Mouse (Mus musculus) layer of hippocampus, adult 8-10 months (tissue): Measurements from ENCODE around the gene Kdm6b. TPM values are rescaled to one million over a fixed set of nuclear protein-coding genes. Genes with fewer than 3 reads are reported as not detected.

Experiments used
- DNase-seq, 2 experiments: peaks; one replicate each; pipeline ENCODE4 v3.0.0; 2022; ENCODE audit warnings: low spot score in 2 of 2
- total RNA-seq, 4 experiments: library from RNA; stranded (reverse); gene quantifications; 2 replicates each; pipeline ENCODE4 v1.2.4; 2022

Gene Kdm6b
- total RNA-seq, 4 experiments from 2014 or later, result 32.3 to 36.4 (median 34.8) TPM

DNA sequence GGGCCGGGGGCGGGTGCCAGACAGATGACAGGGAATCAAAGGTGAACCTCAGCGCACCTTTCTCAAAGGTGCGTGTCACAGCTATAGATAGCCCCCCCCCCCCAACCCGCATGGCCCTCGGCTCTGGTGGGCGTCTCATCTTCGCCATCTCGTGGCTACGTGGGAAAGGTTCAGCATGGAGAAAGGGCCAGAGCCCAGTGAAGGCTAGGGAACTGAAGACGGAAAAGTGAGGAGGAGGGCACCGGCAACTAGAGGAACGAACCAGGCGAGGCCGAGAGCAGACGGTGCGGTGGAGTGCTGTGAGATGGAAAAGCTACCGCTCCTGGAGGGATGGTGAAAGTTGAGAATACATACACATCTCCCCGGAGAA, 6.0 kb upstream of the Kdm6b start:
- DNase-seq, result no peak

DNA sequence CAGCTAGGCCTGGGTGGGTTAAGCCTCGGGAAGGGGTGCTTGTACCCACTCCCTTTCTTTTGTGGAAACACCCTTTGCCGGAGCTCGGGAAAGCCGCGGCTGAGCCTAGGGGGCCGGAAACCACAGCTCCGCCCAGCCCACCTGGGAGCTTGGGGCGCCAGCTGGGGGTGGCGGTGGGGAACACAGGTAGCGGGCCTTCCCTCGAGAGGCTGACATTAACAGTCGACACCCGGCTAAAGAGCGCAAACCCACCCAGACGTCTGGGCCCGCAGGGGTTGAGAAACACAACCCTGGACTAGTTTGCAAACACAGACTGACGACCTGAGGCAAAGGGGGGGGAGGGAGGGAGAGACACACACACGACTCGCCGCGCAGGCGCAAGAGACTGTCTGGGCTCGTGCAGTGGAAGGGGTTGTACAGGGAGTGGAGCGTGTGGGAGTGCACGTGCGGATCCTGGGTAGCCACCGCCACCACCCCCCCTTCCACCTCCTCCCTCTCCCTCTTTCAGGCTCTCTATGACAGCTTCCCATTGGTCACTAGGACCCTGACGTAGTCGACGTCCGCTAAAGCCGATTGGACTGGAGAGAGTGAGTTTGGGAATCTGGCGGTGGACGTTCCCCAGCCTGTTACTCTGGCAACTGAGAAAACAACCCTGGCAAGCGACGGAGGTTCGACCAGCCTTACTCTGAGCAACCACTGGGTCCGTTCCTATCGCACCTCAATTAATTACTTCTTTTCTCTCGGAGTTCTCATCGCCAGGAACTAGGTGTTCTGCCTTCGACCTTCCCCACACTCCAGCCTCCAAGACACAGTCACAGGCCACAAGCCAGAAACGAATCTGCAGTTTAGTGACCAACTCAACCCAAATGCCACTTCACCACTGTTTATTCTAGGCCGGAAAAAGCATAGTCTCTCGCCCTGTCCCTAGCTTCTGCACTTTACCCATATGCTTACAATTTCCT, 5.3 kb upstream of the Kdm6b start:
- DNase-seq, result peak; percentile 92 to 95

DNA sequence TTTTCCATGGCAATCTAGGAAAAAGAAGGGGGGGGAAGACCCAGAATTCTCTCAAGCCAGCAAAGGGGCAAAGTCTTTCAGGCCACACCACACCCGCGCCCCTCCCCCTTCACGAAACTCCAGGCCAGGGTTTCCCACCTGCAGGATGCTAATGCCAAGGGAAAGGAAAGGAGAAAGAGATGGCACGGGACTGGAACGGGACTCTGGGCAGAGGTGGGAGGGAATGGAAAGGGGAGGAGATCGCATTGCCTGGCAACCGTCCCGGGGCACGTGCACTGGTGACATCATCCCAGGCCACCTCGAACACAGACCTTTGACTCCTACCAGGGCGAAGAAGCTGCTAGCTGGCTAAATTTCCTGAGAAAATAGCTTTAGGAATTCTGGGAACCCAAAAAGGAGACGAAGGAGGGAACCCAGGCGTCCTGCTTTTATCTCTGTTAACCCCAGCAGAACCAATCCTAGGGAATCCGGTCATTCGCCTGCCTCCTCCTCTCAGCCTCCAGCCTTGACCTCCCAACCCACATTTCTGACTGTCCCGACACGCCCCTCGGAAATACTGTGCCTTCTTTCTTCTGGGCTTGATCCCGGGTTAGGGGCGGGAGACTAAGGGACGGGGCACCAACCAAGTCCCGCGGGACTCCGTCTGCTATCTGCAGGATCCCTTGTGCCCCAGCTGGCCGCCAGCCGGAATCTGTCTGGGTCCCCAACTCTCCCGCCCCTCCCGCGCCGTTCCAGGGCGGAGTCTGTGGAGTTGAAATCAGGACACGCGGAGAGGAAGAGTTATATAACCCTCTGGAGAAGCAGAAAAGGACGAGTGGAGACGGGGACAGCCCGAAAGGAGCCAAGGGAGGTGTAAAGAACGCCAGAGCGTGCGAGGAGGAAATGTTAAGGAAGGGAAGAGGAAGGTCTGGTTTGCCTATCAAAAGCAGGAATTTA, 4.2 kb upstream of the Kdm6b start:
- DNase-seq, result peak; percentile 83 to 89

DNA sequence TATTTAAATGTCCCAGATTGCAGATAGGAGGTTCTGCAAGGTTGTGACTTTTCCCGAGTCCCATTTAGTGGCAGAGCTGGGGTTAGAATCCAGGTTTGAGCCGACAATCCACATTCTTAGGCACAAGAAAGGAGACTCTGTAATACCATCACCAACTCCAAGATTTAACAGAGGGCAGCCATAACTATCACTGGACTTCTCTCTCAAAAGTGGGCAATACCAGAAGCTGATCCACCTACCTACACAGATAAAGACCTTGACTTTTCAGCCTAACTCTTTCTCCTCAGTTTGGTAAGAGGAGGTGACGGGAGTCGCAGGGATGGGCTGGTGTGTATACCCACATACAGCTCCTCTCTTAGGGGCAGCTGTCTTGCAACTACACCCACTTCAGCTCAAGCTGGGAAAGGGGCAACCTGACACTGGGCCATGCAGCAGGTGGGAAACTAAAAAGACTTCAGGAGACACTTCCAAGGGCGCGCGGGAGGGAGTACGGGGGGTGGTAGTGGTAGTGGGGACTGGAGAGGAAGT, 3.5 kb upstream of the Kdm6b start:
- no peak for DNase-seq

DNA sequence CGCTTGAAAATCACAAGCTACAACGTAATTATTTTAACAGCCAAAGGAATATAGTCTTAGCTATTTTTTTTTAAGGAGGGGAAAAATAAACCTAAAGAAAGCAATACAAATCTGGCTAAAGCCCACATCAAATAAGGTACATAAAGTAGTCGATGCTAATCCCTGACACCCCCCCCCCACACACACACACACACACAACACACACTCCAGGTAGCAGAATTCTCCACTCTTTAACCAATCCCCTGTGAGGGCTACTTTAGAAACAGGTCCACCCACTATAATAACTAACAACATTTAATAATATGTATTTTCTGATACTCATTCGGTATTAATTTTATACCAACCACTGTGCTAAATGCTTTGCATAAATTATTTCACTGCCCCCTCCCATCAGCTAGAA, 3.0 kb upstream of the Kdm6b start:
- DNase-seq, result no peak

DNA sequence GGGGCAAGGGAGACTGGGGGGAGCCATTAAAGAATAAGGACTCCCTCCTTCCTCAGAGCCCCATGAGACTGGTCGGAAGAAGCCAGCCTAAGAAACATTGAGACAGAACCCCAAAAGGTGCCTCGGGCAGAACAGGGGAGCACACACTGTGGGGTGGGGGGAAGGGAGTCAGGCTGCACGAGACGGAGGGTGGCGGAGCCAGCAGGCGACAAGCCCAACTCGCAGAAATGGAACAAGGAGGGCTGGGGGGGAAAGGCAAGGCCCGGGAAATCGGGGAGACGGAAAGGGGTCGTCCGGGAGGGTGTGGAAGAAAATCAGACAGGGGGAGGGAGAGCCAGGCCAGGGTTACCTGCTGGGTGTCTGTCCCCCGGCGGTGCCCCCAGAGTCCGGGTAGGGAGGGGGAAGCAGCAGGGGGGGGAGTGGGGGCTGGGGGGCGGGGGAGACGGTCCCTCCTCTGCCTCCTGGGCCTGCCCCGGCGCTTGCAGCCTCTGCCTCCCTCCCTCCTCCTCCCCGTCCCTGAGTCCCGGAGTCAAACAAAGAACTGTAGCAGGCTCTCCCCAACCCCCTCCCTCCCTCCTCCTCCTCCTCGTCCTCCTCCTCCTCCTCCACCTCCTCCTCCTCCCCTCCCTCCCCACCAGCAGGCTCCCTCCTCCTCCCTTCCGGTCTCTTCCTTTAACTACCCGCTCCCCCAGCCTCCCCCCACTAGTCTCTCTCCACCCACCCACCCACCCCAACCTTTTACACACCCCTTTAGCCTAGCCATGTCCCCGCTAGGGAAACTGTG, 2.4 kb upstream of the Kdm6b start:
- DNase-seq, result peak in 1 of 2 experiments; percentile 35

DNA sequence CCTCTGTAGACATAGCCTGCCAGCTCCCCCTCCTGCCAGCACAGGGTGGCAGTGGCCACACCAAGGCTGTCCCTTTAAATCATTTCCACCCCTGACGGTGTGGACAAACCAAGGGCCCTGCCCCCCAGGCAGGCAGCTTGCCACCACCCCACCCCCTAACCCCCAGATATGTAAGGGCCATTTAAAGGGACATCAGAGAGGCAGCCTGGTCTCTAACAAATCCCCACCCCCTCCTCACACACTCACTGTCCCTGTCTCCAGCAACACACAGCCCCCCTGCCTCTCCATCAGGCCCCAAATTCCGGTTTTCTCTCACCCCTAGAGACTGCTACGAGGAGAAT, 1.8 kb upstream of the Kdm6b start:
- DNase-seq, result peak in 1 of 2 experiments; percentile 47

DNA sequence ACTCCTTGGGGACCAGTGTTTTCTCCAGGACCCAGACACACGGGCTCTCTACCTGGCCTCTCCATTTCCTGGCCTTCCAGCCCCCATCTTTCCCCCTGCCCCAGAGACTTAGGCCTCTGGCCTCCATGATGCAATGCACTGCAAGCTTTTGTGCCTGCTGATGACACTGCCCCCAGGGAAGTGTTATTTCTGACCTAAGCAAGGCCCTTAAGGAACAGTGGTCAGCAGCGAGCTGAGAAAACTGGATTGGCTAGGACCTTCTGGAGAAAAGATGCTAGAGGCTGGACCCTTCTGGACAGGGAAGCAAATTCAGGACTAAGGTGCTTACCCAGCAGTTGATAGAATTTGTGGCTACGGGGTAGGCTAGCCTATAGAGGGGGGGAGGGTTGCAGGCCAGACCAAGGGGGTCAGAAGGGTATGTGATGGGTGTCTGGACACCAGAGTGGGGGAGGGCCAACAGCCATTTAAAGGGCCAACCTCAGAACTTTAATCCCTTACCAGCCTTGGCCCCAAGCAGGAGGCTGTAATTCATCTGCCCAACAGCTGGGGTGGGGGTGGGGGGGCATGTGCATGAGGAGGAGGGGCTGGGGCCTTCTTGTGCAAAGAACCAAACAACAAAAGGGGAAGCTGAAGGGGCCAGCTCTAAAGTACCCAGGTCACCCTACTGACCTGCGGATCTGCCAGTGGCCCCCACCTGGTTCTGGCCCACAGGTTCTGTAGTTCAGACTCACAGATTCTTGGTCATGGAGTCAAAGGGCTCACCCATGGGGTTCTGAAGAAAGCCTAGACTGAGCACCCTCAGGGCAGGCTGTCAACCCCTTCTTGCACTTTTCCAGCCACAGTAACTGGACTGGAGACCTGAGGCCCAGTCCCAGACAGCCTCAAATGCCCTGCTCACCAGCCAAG, 1.2 kb upstream of the Kdm6b start:
- no peak for DNase-seq

DNA sequence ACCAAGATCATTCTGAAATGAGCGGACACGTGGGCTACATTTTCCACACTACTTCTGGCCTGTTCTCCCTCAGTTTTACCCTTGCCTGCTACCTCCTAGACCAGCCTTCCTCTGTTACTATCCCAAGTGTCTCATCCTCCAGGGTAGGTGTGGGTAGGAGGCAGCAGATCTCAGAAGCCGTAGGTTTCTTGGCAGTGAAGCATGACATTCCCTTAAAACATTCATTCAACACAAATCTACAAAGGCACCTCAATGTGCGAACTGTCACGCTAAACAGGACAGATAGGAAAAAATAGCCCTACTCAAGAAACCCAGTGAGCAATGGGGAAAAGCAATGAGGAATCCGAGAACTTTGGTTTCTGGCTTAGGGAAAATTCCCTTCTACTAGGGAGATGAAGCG, 927 bp downstream of the Kdm6b start:
- no peak for DNase-seq

DNA sequence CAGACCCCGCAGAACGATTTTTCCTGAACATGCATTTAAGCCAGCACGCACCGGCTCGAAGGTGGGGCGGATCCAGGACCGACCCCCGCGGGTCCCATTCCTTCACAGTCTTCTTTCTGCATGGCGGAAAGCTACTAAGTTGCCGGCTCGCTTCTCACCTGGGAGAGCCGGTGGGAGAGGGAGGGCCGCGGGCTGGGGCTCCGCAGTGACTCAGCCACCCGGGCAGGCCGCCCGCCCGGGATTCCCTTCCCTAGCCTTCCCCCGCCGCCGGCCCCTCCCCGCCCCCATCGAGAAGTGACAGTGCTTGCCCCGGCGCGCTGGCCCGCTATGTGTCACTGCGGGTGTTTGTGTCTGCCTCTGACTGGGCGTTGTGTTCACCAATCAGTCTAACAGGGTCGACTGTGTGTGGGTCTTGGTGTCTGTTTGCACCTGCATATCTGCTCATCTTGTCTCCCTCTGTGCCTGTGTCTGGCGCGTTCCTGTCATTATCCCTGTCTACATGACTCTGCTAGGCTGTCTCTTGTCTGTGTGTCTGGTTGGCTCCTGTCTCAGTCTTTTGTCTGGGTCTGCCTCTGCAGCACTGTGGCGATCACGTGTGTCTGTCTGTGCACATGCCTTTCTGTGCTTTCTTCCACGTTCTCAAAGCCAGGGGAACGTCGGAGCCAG, 1.8 kb downstream of the Kdm6b start:
- DNase-seq, result peak; percentile 54

DNA sequence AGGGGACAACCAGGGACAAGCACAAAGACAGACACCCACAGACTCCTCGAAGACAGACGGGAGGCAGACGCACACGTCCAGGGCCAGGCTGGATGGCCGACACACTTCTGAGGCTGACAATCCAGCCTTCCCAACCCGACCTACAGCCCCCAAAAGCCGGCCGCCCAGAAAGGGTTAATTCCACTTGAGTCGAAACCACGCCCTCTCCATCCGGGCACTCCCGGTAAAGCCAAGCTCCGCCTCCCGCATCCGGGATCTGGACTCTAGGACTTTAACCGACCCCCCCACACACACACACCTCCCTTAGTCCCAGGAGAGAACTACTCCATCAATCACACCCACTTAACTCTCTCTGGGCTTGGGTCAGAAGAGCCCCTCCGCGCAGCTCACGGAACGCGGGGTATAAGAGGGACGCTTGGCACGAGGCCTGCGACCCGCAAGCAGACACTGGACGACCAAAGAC, 2.4 kb downstream of the Kdm6b start:
- peak; percentile 90 to 92 for DNase-seq

DNA sequence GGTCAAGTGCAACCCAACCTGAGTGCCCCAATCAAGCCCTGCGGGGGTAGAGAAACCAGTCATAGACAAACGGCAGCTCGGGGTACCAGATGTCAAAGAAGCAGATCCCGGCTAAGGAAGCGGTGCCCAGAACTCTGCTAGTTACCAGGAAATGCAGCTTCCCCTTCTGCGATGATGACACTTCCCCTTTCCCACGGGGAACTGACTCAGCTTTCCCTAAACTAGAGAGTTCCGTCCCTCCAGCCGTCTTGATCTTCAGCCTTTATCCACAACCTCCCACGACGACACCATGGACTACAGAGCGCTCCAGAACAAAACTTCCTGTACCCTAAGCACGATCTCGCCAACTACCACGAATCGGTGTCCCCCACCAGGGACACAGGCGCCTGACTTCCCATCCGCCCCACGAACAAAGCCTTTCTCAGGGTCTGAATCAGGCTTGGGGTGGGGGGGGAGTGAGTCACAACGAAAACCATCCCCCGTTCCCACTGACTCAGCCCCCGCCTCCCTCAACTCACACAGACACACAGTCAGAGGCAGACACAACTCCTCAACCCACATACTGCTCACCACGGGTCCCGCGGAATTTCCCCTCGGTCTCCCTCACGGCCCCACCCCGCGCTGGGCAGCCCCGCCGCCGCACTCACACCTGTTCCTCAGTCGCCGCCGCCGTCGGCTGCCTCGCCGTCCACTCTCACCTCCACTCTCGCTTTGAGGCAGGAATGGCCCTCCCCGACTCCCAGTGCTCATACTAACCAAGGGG, 3.0 kb downstream of the Kdm6b start:
- peak; percentile 61 to 66 for DNase-seq

DNA sequence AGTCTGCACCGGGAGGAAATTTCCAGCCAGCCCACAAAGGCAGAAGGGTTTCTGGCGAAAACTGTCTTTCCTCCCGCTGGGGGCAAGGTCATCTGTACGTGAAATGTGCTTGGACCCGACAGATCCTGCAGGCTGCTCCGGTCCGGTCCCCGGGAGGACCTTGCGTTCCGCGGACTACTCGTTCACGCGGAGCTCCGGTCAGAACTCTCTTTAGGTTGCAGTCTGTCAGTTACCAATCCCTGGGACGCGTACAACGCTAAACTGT, 3.5 kb downstream of the Kdm6b start:
- no peak for DNase-seq

DNA sequence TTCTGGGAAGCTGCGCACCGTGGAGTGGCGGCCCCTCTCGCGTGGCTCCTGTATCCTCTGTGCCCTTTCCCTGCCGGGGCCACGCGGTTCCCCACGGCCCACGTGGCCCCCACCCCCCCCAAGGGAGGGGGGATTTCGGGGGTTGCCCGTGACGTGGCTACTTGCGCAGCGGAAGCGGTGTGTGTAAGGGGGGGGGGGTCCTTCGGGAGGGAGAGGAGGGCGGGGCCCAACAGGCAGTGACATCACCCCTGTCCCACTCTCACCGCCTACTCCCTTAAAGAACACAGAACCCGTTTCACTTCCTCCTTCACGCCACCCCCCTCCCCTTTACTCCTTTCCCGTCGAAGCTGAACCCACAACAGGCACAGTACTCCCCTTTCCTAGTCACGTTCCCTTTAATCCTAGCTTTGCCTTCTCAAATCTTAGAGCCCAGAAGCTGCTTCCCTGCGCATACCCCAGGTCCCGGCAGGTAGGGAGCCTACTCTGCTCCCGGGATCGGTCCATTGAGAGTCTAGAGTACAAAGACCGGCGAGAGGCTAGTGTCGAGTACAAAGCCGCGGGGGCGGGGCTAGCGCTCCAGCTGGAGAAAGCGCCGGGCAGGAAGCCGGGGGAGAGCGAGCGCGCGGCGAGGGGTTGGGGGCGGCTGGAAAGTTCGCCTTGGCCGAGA, 4.0 kb downstream of the Kdm6b start:
- DNase-seq, result peak; percentile 63 to 66

DNA sequence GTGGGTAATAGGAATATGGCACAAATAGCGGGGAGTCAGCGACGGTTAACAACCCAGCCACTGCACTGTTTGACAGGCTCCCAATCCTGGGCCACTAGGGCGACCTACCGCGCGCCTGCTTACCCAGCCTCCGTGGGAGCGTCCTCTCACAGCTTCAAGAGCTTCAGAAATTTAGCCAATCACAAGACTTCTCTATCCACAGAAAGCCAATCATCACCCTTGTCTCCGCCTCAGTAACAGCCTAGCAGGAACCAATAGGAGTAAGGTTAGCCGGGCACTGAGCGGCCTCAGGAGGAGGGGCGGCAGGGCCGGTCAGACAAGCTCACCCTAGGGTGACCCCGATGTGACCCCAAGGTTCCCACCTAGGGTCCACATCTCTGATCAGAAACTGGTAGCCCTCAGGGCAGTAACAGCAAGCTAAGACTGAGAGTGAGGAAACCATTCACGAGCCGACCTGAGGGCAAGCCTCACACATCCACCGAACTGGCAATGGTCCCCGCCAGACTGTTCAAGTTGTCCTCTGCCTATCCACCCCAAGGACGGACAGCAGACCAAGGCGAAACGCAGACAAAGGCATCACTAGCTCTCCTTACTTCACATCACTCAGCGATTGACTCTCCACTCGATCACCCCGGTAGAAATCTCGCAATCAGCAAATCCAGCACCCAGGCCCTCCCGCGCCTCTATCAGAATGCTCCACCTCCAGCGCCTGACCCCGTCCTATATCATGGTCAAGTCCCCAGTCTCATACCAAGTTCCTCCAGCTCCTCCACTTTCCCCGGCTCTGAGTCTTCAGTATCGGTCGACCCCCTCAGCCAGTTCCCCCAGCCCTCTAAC, 4.7 kb downstream of the Kdm6b start:
- peak; percentile 85 to 91 for DNase-seq

DNA sequence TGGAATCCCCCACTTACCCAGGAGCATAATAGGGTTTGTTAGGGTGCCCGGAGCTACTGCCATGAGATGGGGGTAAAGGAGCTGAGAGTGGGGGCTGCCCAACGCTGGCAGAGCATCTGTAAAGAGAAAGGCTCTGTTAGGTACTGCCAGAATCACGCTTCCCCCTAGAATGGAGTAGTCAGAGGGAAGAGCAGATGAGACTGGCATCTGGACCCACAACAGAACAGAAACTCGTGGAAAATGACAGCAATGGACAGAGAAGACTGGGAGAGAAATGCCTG, 5.8 kb downstream of the Kdm6b start:
- no peak for DNase-seq

DNA sequence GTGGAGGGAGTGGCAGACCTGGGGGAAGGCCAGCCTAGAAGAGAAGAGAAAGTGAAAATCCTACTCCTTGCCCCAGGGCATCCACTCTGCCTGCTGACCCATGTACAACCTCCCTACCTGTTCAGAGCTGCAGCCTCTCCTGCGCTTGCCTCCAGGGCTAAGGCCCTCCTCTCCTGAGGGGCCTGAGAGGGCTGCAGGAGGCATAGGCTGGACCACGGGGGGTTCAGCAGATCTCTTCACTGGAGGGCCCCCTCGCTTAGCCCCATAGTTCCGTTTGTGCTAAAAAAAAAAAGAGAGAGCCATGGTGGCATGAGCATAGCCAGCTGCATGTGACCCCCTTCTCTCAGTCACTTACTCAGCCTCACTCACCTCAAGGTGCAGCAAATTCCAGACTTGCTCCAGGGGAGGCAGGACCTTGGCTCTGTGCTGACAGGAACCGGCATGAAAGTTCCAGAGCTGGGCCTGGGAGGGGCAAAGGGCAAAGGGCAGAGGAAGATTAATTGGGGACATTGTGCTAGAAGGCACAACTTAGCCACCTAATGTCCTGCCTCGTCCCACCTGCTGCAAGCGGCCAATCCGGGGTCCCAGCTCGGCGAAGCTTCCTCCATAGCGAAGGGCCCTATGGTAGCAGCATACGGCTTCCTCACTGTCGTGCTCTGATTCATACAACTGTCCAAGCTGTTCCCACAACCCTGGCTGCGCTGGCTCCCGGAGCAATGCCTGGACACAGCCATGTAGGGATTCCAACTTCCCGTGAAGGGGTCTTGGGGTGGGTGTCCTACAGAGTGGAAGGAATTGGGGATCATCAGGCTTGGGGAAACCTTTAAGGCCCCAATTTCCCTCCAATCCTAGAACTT, 6.4 kb downstream of the Kdm6b start:
- no peak for DNase-seq
